Mouse (Mus musculus) liver, postnatal 0 days (tissue): ENCODE results near the gene Ntrk2. TPM values are rescaled to one million over a fixed set of nuclear protein-coding genes. Genes with fewer than 3 reads are reported as not detected.

ENCODE experiments used
- ATAC-seq: fragments of 200-750 bp; cut with Nextera tagmentation; 2 replicates; pipeline ENCODE4 v1.8.0; 2017; ENCODE audit warnings: mild to moderate bottlenecking, moderate library complexity
- DNase-seq: peaks from one replicate; pipeline ENCODE4 v3.0.0-alpha.2; 2016
- H3K27ac ChIP-seq: fragments of 300-500 bp; sonication (generic); 2 replicates; pipeline ENCODE4 v1.5.1; 2014; ENCODE audit warnings: antibody characterized with exemption, moderate library complexity, mild to moderate bottlenecking, low read depth
- H3K27me3 ChIP-seq: fragments of 300-500 bp; sonication (generic); 2 replicates; pipeline ENCODE4 v1.6.1; 2014; ENCODE audit warnings: low read length, control low read depth, mixed read lengths; ENCODE audit not compliant: insufficient read depth
- H3K36me3 ChIP-seq: fragments of 300-500 bp; sonication (generic); replicated peaks from 2 replicates; pipeline ENCODE4 v1.6.1; 2014; ENCODE audit warnings: mild to moderate bottlenecking, control low read depth, low read length, moderate library complexity, mixed read lengths; ENCODE audit not compliant: insufficient read depth
- H3K4me1 ChIP-seq: fragments of 300-500 bp; sonication (generic); 2 replicates; pipeline ENCODE4 v1.6.1; 2014; ENCODE audit warnings: antibody characterized with exemption, mild to moderate bottlenecking, control low read depth; ENCODE audit not compliant: insufficient read depth
- H3K4me2 ChIP-seq: fragments of 300-500 bp; sonication (generic); 2 replicates; pipeline ENCODE4 v1.6.1; 2014; ENCODE audit warnings: low read depth, mild to moderate bottlenecking, low read length, moderate library complexity, mixed read lengths
- H3K4me3 ChIP-seq: fragments of 300-500 bp; sonication (generic); 2 replicates; pipeline ENCODE4 v1.5.1; 2014; ENCODE audit warnings: low read depth, low read length
- H3K9ac ChIP-seq: fragments of 300-500 bp; sonication (generic); replicated peaks from 2 replicates; pipeline ENCODE4 v1.6.1; 2014; ENCODE audit warnings: mild to moderate bottlenecking, moderate library complexity
- H3K9me3 ChIP-seq: fragments of 300-500 bp; sonication (generic); 2 replicates; pipeline ENCODE4 v1.6.1; 2016; ENCODE audit warnings: mild to moderate bottlenecking, control low read depth, low read length, mixed read lengths
- CTCF ChIP-seq: sonication (generic); IDR thresholded peaks from 2 replicates; pipeline ENCODE4 v1.5.1; 2016; ENCODE audit warnings: antibody characterized with exemption, low read depth
- EP300 ChIP-seq: IDR thresholded peaks from 2 replicates; pipeline ENCODE4 v1.6.1; 2016; ENCODE audit warnings: antibody characterized with exemption, low read depth, mild to moderate bottlenecking
- WGBS: fragments of 180-500 bp; shearing (Covaris S2); extraction: QIAGEN DNeasy Blood & Tissue Kit; methylation state at CpG from one replicate; pipeline ENCODE4 v1.1.7; 2014; ENCODE audit not compliant: insufficient replicate concordance; 5-methylcytosine and 5-hydroxymethylcytosine counted together
- polyA plus RNA-seq: library from polyadenylated mRNA; unstranded; fragments of >200 nt; fragmentation: Nextera tagmentation; extraction: Ambion mirVana; gene quantifications from 2 replicates; pipeline ENCODE4 v1.2.1, GENCODE M21; 2015

Gene Ntrk2
- polyA plus RNA-seq, 1 experiment from 2014 or later: 0.21 TPM

GRCm38 (mm10) chr13:58853685-58854084, 47.3 kb downstream of the Ntrk2 start:
- peaks cover 3% of the 10 kb centered on the region for H3K9me3 ChIP-seq
- DNase-seq (no peak), ATAC-seq (no peak)
- TF ChIP-seq EP300: no peak
- TF ChIP-seq CTCF: no peak
- no peaks in the 10 kb centered on the region for H3K4me1 ChIP-seq
- no peak overlapping the region for H3K4me2 ChIP-seq
- no peaks in the 10 kb centered on the region for H3K27me3 ChIP-seq
- 69% methylated on average over 6 of the region's 6 CpGs for WGBS
- no peak overlapping the region for H3K4me3 ChIP-seq
- H3K36me3 ChIP-seq: no peaks in the 10 kb centered on the region
- H3K9ac ChIP-seq: no peak overlapping the region
- H3K27ac ChIP-seq: no peak overlapping the region

GRCm38 (mm10) chr13:58866239-58866638, 59.9 kb downstream of the Ntrk2 start:
- Histone ChIP-seq H3K27ac (no peak overlapping the region), H3K4me2 (no peak overlapping the region), H3K27me3 (no peaks in the 10 kb centered on the region), H3K4me1 (no peaks in the 10 kb centered on the region), H3K9me3 (no peaks in the 10 kb centered on the region), H3K4me3 (no peak overlapping the region), H3K36me3 (no peaks in the 10 kb centered on the region), H3K9ac (no peak overlapping the region)
- DNase-seq (no peak), ATAC-seq (no peak)
- TF ChIP-seq CTCF (no peak), EP300 (no peak)
- 79% methylated on average over 10 of the region's 10 CpGs for WGBS

- no peak for TF ChIP-seq EP300
- TF ChIP-seq CTCF: no peak
- ATAC-seq: no peak
- DNase-seq: no peak
- Histone ChIP-seq H3K27me3 (no peaks in the 10 kb centered on the region), H3K4me1 (no peaks in the 10 kb centered on the region), H3K9ac (no peak overlapping the region), H3K4me2 (no peak overlapping the region), H3K9me3 (no peaks in the 10 kb centered on the region), H3K27ac (no peak overlapping the region), H3K4me3 (no peak overlapping the region), H3K36me3 (no peaks in the 10 kb centered on the region)
- WGBS: 72% methylated on average over 8 of the region's 8 CpGs
These were observed 60.5 kb downstream of the Ntrk2 start for GRCm38 (mm10) chr13:58866776-58867435.

GRCm38 (mm10) chr13:58882468-58882867, 76.1 kb downstream of the Ntrk2 start:
- Histone ChIP-seq H3K4me1 (no peaks in the 10 kb centered on the region), H3K9ac (no peak overlapping the region)
- WGBS: 49% methylated on average over 3 of the region's 3 CpGs

DNA sequence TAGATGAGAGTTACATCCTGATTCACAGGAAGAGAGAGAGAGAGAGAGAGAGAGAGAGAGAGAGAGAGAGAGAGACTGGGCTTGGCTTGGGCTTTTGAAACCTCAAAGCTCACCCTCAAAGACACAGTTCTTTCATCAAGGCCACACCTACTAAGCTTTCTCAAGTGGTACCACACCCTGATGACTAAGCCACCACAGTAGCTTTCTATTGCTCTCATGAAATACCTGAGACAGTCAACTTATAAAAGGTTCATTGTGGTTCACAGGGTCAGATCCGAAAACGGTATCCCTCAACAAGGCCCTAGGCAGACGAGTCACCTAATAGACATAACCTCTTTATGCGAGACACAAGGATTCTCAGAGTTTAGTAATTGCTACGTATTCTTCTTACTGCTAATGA, 76.5 kb downstream of the Ntrk2 start:
- Histone ChIP-seq H3K9ac (no peak overlapping the region), H3K4me3 (no peak overlapping the region), H3K36me3 (no peaks in the 10 kb centered on the region), H3K27ac (no peak overlapping the region), H3K9me3 (no peaks in the 10 kb centered on the region), H3K27me3 (no peaks in the 10 kb centered on the region), H3K4me2 (no peak overlapping the region), H3K4me1 (no peaks in the 10 kb centered on the region)
- TF ChIP-seq CTCF (no peak), EP300 (no peak)
- WGBS: 82% methylated on average over 5 of the region's 5 CpGs
- ATAC-seq (no peak), DNase-seq (no peak)

More at GRCm38 (mm10) chr13:58882468-58882867, 76.1 kb downstream of the Ntrk2 start:
- Histone ChIP-seq H3K9me3 (no peaks in the 10 kb centered on the region), H3K27ac (no peak overlapping the region), H3K4me3 (no peak overlapping the region), H3K36me3 (no peaks in the 10 kb centered on the region), H3K4me2 (no peak overlapping the region), H3K27me3 (no peaks in the 10 kb centered on the region)
- ATAC-seq (no peak), DNase-seq (no peak)
- TF ChIP-seq EP300 (no peak), CTCF (no peak)

DNA sequence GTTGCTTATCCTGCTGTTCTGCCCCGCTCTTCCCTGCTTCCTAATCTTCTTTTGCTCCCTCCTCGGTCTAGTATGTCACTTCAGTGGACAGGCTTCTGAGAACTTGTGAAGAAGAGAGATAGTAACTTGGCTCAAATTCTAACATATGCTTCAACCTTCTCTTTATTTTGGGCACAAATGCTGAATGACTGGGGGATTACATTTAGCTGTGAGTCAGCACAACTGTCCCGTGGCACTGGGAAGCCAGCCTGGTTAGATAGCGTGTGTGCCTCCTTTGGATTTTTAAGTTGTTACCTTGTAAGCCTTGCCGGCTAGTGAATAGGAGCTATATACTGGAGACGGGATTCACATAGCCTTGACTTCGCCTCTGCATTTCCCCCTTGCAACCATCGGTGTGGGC, 79.7 kb downstream of the Ntrk2 start:
- no peaks in the 10 kb centered on the region for H3K4me1 ChIP-seq
- TF ChIP-seq CTCF: no peak
- no peak for TF ChIP-seq EP300
- WGBS: 73% methylated on average over 8 of the region's 8 CpGs

More for the DNA sequence above, 79.7 kb downstream of the Ntrk2 start:
- DNase-seq (no peak), ATAC-seq (no peak)
- Histone ChIP-seq H3K9me3 (no peaks in the 10 kb centered on the region), H3K4me3 (no peak overlapping the region), H3K27ac (no peak overlapping the region), H3K27me3 (no peaks in the 10 kb centered on the region), H3K9ac (no peak overlapping the region), H3K4me2 (no peak overlapping the region), H3K36me3 (no peaks in the 10 kb centered on the region)
